Mouse (Mus musculus) C2C12 (cell line): ENCODE results near the gene Cldn20. TPM values are rescaled to one million over a fixed set of nuclear protein-coding genes. Genes with fewer than 3 reads are reported as not detected.

Experiments
- H3K27me3 ChIP-seq: one replicate; pipeline ENCODE4 v1.6.1; 2011; ENCODE audit not compliant: control insufficient read depth, insufficient read depth, insufficient read length
- H3K36me3 ChIP-seq: one replicate; pipeline ENCODE4 v1.6.1; 2011; ENCODE audit not compliant: control insufficient read depth, insufficient read depth
- H3K4me3 ChIP-seq: one replicate; pipeline ENCODE4 v1.5.1; 2011; ENCODE audit warnings: mild to moderate bottlenecking, control low read depth; ENCODE audit not compliant: poor library complexity, insufficient read depth, severe bottlenecking
- H3K79me2 ChIP-seq: one replicate; pipeline ENCODE4 v1.6.1; 2011; ENCODE audit not compliant: control insufficient read depth, insufficient read depth
- H3K79me3 ChIP-seq: one replicate; pipeline ENCODE4 v1.6.1; 2011; ENCODE audit warnings: low read depth, control low read depth
- H3ac ChIP-seq: one replicate; pipeline ENCODE3; 2011; ENCODE audit warnings: low read depth; ENCODE audit not compliant: control insufficient read depth, insufficient read length
- CEBPB ChIP-seq: IDR thresholded peaks from one replicate; pipeline ENCODE4 v1.6.1; 2011; ENCODE audit warnings: low read depth, mild to moderate bottlenecking, control low read depth, moderate library complexity
- CTCF ChIP-seq: IDR thresholded peaks from one replicate; pipeline ENCODE4 v1.5.1; 2011; ENCODE audit not compliant: control insufficient read depth, insufficient read depth, insufficient read length
- FOSL1 ChIP-seq: IDR thresholded peaks from one replicate; pipeline ENCODE4 v1.8.0; 2011; ENCODE audit warnings: mild to moderate bottlenecking, low read length; ENCODE audit not compliant: poor library complexity, insufficient read depth, severe bottlenecking
- MAX ChIP-seq: IDR thresholded peaks from one replicate; pipeline ENCODE4 v1.6.1; 2011; ENCODE audit warnings: mild to moderate bottlenecking, control low read depth
- MYOD1 ChIP-seq: IDR thresholded peaks from one replicate; pipeline ENCODE4 v1.6.1; 2011; ENCODE audit warnings: low read depth; ENCODE audit not compliant: control insufficient read depth, insufficient read length
- MYOG ChIP-seq: IDR thresholded peaks from one replicate; pipeline ENCODE4 v1.6.1; 2011; ENCODE audit not compliant: control insufficient read depth, insufficient read length; ENCODE audit errors: extremely low read depth
- USF1 ChIP-seq: IDR thresholded peaks from one replicate; pipeline ENCODE4 v1.6.1; 2011; ENCODE audit warnings: low read depth, mild to moderate bottlenecking, control low read depth, moderate library complexity
- polyA plus RNA-seq: library from polyadenylated mRNA; unstranded; fragments of >200 nt; fragmentation: generic; extraction: Trizol; gene quantifications from one replicate; pipeline ENCODE4 v1.2.1, GENCODE M21; 2012; ENCODE audit warnings: missing spikeins

Gene Cldn20
- polyA plus RNA-seq, 1 experiment = 0.12 TPM

DNA sequence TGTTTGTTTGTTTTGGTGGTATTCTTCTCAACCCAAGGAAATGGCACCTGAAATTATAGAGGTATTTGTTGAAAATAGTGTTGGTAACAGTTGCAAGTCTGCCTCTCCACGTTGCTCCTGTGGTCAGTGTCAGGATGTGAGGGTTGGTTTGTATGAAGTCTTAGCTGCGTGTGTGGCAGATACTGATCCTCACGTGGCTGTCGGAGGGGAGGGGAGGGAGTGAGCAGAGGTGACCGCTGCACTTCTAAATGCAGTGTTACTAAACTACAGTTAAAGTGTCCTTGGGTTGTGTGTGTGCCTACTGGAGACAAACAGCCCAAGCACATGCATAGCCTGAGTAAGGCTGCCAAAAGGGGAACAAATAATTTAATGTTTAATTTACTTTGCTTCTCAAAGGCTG, 41.3 kb upstream of the Cldn20 start:
- Histone ChIP-seq H3K36me3 (peaks cover 69% of the 10 kb centered on the region), H3K27me3 (no peaks in the 10 kb centered on the region), H3ac (no peak overlapping the region), H3K79me2 (no peaks in the 10 kb centered on the region), H3K79me3 (no peaks in the 10 kb centered on the region), H3K4me3 (no peak overlapping the region)
- TF ChIP-seq USF1 (no peak), CTCF (no peak), MYOD1 (no peak), MYOG (no peak), FOSL1 (no peak), CEBPB (no peak), MAX (no peak)

DNA sequence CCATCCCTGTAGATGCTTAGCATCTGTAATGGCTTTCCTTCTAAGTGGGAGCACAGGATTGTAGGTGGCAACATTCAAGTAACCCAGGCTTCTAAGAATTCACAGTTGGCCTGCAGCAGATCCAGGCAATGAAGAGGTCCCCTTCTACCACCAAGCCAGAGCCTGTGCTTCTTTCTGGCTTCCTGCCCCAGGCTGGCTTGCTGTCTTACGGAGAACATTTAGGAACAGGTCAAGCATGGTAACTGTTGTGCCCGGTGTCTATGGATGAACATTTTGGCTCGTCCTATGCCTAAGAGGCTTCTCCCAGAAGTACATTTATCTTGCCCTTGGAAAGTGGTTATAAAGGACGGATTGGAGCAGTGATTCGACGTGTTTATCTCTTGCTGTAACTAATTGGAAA, 40.7 kb upstream of the Cldn20 start:
- Histone ChIP-seq H3ac (no peak overlapping the region), H3K36me3 (peaks cover 63% of the 10 kb centered on the region), H3K79me2 (no peaks in the 10 kb centered on the region), H3K27me3 (no peaks in the 10 kb centered on the region), H3K4me3 (no peak overlapping the region), H3K79me3 (no peaks in the 10 kb centered on the region)
- no peak for TF ChIP-seq MYOG
- no peak for TF ChIP-seq CEBPB

DNA sequence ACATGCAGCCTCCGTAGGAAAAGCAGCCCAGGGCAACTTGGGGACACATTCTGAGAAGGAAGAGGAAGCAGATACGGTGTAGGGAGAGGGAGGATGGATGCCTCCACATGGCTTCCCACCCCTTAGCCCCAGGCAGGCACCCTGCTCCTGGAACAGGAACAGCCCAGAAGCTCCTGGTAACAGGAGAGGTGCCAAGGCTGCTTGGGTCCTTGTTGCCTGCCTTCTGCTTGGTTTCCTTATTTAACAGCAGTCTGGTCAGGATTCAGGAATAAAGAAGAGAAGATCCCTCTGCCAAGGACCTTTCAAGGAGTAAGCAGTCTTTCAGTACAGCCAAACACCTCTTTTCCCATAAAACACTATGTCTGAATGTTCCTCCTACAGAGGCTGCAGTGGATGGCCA, 36.8 kb upstream of the Cldn20 start:
- Histone ChIP-seq H3ac (no peak overlapping the region), H3K27me3 (no peaks in the 10 kb centered on the region), H3K36me3 (peaks cover 55% of the 10 kb centered on the region), H3K4me3 (no peak overlapping the region), H3K79me3 (no peaks in the 10 kb centered on the region), H3K79me2 (no peaks in the 10 kb centered on the region)
- TF ChIP-seq CEBPB = no peak
- no peak for TF ChIP-seq MAX
- TF ChIP-seq MYOG = no peak
- TF ChIP-seq MYOD1 = no peak

DNA sequence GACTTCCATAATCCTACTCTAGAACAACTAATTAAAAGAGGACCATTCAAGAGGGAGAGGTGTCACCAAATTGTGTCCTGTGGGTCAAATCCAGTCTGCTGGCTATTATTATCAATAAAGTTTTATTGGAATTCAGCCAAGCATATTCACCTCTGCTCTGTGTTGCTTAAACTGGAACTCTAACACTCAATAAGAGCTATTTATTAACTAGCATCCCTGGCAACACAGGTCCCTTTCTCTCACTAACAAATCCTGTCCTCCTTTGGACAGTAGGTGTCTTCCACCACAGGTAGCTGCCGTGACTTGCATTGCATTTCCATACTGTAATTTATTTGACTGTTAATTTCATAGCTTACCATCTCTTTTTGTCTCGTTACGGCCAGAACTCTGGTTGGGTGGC, 36.3 kb upstream of the Cldn20 start:
- Histone ChIP-seq H3K27me3 (no peaks in the 10 kb centered on the region), H3K79me3 (no peaks in the 10 kb centered on the region), H3ac (no peak overlapping the region), H3K79me2 (no peaks in the 10 kb centered on the region), H3K36me3 (peaks cover 56% of the 10 kb centered on the region), H3K4me3 (no peak overlapping the region)
- TF ChIP-seq CTCF (no peak), MYOG (no peak), FOSL1 (no peak), CEBPB (no peak), MYOD1 (no peak), USF1 (no peak), MAX (no peak)

DNA sequence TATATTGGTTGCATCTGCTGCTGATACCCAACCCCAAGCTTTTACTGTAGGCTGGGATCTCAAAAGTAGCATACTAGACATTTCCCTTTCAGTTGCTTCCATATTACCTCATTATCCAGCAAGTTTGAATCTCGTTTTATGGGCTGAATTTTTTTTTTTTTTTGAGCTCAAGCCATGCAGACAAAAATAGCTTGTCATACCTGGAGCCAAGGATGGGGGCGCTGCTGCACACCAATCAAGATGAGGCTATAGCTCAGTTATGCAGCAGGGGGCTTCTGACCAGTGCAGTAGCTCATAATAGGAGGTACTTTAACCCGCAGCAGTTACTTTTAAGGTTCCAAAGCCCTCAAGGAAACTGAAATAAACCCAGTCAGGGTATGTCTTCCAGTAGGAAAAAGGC, 34.3 kb upstream of the Cldn20 start:
- Histone ChIP-seq H3K27me3 (no peaks in the 10 kb centered on the region), H3ac (no peak overlapping the region), H3K79me3 (no peaks in the 10 kb centered on the region)

DNA sequence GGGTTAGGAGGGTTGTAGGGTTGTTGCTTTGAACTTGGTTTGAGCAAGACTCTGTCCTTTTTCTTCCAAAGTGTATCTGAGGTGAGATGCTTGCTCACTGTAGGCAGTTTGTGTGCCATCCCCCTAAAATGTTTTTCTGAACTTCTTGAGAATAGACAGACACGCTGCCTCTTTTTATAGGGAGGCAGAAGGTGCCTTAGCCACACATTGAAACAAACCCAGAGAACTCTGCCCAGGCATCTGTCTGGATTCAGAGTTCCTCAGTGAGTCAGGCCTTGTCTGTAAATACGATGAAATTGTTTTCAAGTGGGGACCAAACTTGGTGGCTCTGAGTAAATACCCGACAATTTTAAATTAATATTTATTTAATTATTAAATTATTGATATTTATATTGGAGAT, 33.8 kb upstream of the Cldn20 start:
- Histone ChIP-seq H3K79me3 (no peaks in the 10 kb centered on the region), H3K79me2 (no peaks in the 10 kb centered on the region), H3ac (no peak overlapping the region), H3K4me3 (no peak overlapping the region), H3K36me3 (peaks cover 57% of the 10 kb centered on the region), H3K27me3 (no peaks in the 10 kb centered on the region)
- TF ChIP-seq MAX = no peak
- TF ChIP-seq USF1 = no peak
- no peak for TF ChIP-seq CTCF
- no peak for TF ChIP-seq FOSL1
- no peak for TF ChIP-seq MYOG
- no peak for TF ChIP-seq CEBPB

More for the DNA sequence above, 34.3 kb upstream of the Cldn20 start:
- Histone ChIP-seq H3K4me3 (no peak overlapping the region), H3K36me3 (peaks cover 55% of the 10 kb centered on the region), H3K79me2 (no peaks in the 10 kb centered on the region)
- peak; percentile 11 for TF ChIP-seq CTCF
- no peak for TF ChIP-seq CEBPB

DNA sequence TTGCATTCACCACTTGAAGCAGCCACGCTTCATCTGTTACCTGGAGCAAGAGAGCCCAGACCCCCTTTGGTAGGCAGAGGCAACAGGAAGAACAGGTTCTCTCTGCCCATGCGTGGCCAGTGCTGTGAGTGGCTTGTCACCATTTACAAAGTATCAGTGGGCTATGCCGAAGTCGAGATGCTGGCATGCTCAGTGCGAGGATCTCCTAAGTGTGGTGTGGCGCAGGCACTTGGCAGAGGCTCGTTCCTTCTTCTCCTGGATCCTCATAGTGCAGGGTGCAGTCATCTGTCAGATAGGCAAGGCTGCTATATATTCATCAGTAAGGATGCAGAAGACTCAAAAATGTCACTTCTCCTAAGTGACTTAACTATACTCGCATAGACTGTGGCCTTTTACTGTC, 32.9 kb upstream of the Cldn20 start:
- H3K27me3 ChIP-seq = no peaks in the 10 kb centered on the region
- TF ChIP-seq MYOD1 = no peak
- TF ChIP-seq CEBPB = no peak
- no peak for TF ChIP-seq MAX
- TF ChIP-seq FOSL1 = no peak
- no peak for TF ChIP-seq CTCF
- no peak for TF ChIP-seq MYOG
- no peak for TF ChIP-seq USF1
- no peaks in the 10 kb centered on the region for H3K79me2 ChIP-seq
- H3ac ChIP-seq = no peak overlapping the region
- no peaks in the 10 kb centered on the region for H3K79me3 ChIP-seq
- H3K4me3 ChIP-seq = no peak overlapping the region
- H3K36me3 ChIP-seq = peaks cover 63% of the 10 kb centered on the region
